In the genomic region with DNA sequence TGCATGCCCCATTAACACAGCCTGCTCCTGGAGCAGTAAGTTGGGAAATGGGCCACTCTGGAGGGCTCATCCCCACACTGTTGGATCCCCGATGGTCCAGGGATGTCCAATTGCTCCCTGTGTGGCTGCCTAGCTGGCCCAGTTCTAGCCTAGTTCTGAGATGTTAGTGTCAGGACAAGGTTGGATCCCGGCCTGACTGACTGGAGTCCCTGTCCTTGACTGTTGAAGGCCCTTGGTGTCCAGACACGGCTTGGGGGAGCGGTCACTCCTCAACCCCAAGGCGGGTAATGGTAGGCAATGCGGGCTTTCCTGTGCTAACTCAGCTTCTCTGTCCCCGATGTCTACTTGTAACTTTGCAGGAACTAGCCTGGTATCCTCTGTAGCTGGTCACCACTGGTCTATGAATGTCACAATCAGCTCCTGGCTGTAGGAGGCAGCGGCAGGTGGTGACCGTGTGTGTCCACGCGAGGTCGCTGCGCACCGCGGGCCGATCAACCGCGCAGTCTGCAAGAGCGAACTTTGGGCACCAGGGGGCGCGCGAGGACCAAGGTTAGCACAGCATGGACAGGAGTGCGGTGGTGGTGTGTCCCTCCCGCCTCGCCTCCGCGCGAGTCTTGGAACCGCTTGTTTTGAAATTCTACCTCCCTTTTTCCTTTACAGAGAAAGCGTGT, we compare ENCODE assay signal across 8 mouse cellular contexts. TPM values are rescaled to one million over a fixed set of nuclear protein-coding genes. Genes with fewer than 3 reads are reported as not detected.
DNase-seq lines count a peak whose midpoint lies in the region; ATAC-seq and TF ChIP-seq lines count a peak whose summit lies in the region.

No protein-coding gene starts in this region.

- no peak overlapping the region for H3K27ac ChIP-seq in bone marrow, adult 2 months (ENCODE audit: control insufficient read depth, insufficient read depth, low read depth, low read length, poor library complexity)
- H3K27ac ChIP-seq in embryonic facial prominence, embryonic 15.5 days (replicated peaks), result no peak overlapping the region
- no peak overlapping the region for H3K27ac ChIP-seq in heart, embryonic 10.5 days
- H3K27ac ChIP-seq in kidney, embryonic 14.5 days (ENCODE audit: low read depth, low read length), result no peak overlapping the region
- H3K27ac ChIP-seq in limb, embryonic 14.5 days (replicated peaks; ENCODE audit: low read depth, low read length), result no peak overlapping the region
- H3K27ac ChIP-seq in midbrain, postnatal 0 days (ENCODE audit: low read depth, low read length), result no peak overlapping the region

- peak; percentile 100 for TF ChIP-seq CTCF in bone marrow, adult 2 months (IDR thresholded peaks at IDR 0.05; ENCODE audit: control insufficient read depth, insufficient read depth, low read length)
- TF ChIP-seq CTCF in midbrain, postnatal 0 days (IDR thresholded peaks at IDR 0.05), result peak; percentile 100

- H3K4me3 ChIP-seq in bone marrow, adult 2 months (replicated peaks; ENCODE audit: control insufficient read depth, low read depth, low read length), result no peak overlapping the region
- peak overlapping the region; percentile 18; the same call in 1 of the 2 replicates for H3K4me3 ChIP-seq in embryonic facial prominence, embryonic 15.5 days (replicated peaks)
- H3K4me3 ChIP-seq in heart, embryonic 10.5 days, result peak overlapping the region; percentile 45
- H3K4me3 ChIP-seq in kidney, embryonic 14.5 days (ENCODE audit: low read length), result no peak overlapping the region
- H3K4me3 ChIP-seq in limb, embryonic 14.5 days (replicated peaks; ENCODE audit: low read length), result no peak overlapping the region; the same call in 1 of the 2 replicates
- peak overlapping the region; percentile 23; the same call in 1 of the 2 replicates for H3K4me3 ChIP-seq in midbrain, postnatal 0 days (ENCODE audit: low read depth, low read length)

- 15% methylated on average over 30 of the region's 30 CpGs for WGBS in bone marrow, adult 2 months
- 13% methylated on average over 30 of the region's 30 CpGs for whole genome bisulfite sequencing in embryonic facial prominence, embryonic 15.5 days
- 14% methylated on average over 30 of the region's 30 CpGs for WGBS in heart, embryonic 10.5 days
- WGBS in kidney, embryonic 14.5 days, result 14% methylated on average over 30 of the region's 30 CpGs
- 16% methylated on average over 29 of the region's 30 CpGs for WGBS in limb, embryonic 14.5 days
- 14% methylated on average over 30 of the region's 30 CpGs for WGBS in midbrain, postnatal 0 days

- ATAC-seq in embryonic facial prominence, embryonic 15.5 days (ENCODE audit: insufficient number of reproducible peaks, low FRiP score, low TSS enrichment, low read depth), result peak; percentile 75; the same call in 1 of the 2 replicates
- ATAC-seq in kidney, embryonic 14.5 days (ENCODE audit: low FRiP score, low TSS enrichment), result peak; percentile 93
- peak; percentile 94 for ATAC-seq in limb, embryonic 14.5 days (ENCODE audit: low FRiP score, low read depth)
- ATAC-seq in midbrain, postnatal 0 days (ENCODE audit: low FRiP score), result peak; percentile 84

- peak; percentile 88 for DNase-seq in A20 (ENCODE audit: low read depth, low spot score)
- DNase-seq in heart, embryonic 10.5 days (ENCODE audit: low spot score), result peak; percentile 94
- peak; percentile 89 for DNase-seq in limb, embryonic 14.5 days (ENCODE audit: low spot score)
- peak; percentile 93 for DNase-seq in midbrain, postnatal 0 days (ENCODE audit: low spot score)
- peak; percentile 92 to 95 for DNase-seq in spleen, postnatal 10 days (ENCODE audit: low spot score in 2 of 2)

- H3K36me3 ChIP-seq in embryonic facial prominence, embryonic 15.5 days, result no peaks in the 10 kb centered on the region
- H3K36me3 ChIP-seq in heart, embryonic 10.5 days, result no peaks in the 10 kb centered on the region
- no peaks in the 10 kb centered on the region for H3K36me3 ChIP-seq in kidney, embryonic 14.5 days (ENCODE audit: control insufficient read depth, insufficient read depth, low read length)
- H3K36me3 ChIP-seq in limb, embryonic 14.5 days (ENCODE audit: control insufficient read depth, insufficient read depth, low read length), result no peaks in the 10 kb centered on the region
- no peaks in the 10 kb centered on the region for H3K36me3 ChIP-seq in midbrain, postnatal 0 days (ENCODE audit: insufficient read depth, low read length)

- peak overlapping the region; percentile 44 for H3K4me2 ChIP-seq in embryonic facial prominence, embryonic 15.5 days (replicated peaks)
- H3K4me2 ChIP-seq in kidney, embryonic 14.5 days (replicated peaks; ENCODE audit: low read depth, low read length), result peak overlapping the region; percentile 31
- peak overlapping the region; percentile 43 for H3K4me2 ChIP-seq in limb, embryonic 14.5 days (replicated peaks; ENCODE audit: low read depth, low read length, severe bottlenecking)
- H3K4me2 ChIP-seq in midbrain, postnatal 0 days (ENCODE audit: low read depth, low read length, poor library complexity, severe bottlenecking), result peak overlapping the region; percentile 49

- H3K9me3 ChIP-seq in embryonic facial prominence, embryonic 15.5 days (replicated peaks), result no peaks in the 10 kb centered on the region
- H3K9me3 ChIP-seq in heart, embryonic 10.5 days, result no peaks in the 10 kb centered on the region
- H3K9me3 ChIP-seq in kidney, embryonic 14.5 days (ENCODE audit: control insufficient read depth, low read length), result no peaks in the 10 kb centered on the region
- H3K9me3 ChIP-seq in limb, embryonic 14.5 days (ENCODE audit: control insufficient read depth, low read length), result no peaks in the 10 kb centered on the region
- no peaks in the 10 kb centered on the region for H3K9me3 ChIP-seq in midbrain, postnatal 0 days (ENCODE audit: low read length)

- TF ChIP-seq POLR2A in bone marrow, adult 2 months (IDR thresholded peaks at IDR 0.05; ENCODE audit: borderline replicate concordance, control insufficient read depth, low read depth, low read length), result peak; percentile 42; the same call in 1 of the 2 replicates
- no peak for TF ChIP-seq POLR2A in limb, embryonic 14.5 days (IDR thresholded peaks at IDR 0.05; ENCODE audit: borderline replicate concordance, extremely low read depth, insufficient read depth, insufficient read length)

- H3K4me1 ChIP-seq in bone marrow, adult 2 months (ENCODE audit: control insufficient read depth, insufficient read depth, low read length), result no peaks in the 10 kb centered on the region
- H3K4me1 ChIP-seq in embryonic facial prominence, embryonic 15.5 days, result peaks cover 4% of the 10 kb centered on the region; the same call in 1 of the 2 replicates
- H3K4me1 ChIP-seq in heart, embryonic 10.5 days, result 0 out of 2 replicates have a peak, but pooled peaks cover 6% of the 10 kb centered on the region
- no peaks in the 10 kb centered on the region for H3K4me1 ChIP-seq in kidney, embryonic 14.5 days (ENCODE audit: control insufficient read depth, insufficient read depth, low read length)
- H3K4me1 ChIP-seq in limb, embryonic 14.5 days (ENCODE audit: control insufficient read depth, insufficient read depth, low read length), result peaks cover 3% of the 10 kb centered on the region
- 0 out of 2 replicates have a peak, but pooled peaks cover 5% of the 10 kb centered on the region for H3K4me1 ChIP-seq in midbrain, postnatal 0 days (ENCODE audit: insufficient read depth, low read length)

- H3K9ac ChIP-seq in embryonic facial prominence, embryonic 15.5 days, result no peak overlapping the region
- no peak overlapping the region for H3K9ac ChIP-seq in kidney, embryonic 14.5 days (ENCODE audit: low read depth, low read length)
- no peak overlapping the region for H3K9ac ChIP-seq in limb, embryonic 14.5 days (ENCODE audit: low read depth, low read length, severe bottlenecking)
- 0 out of 2 replicates have a peak overlapping the region, but pooled peaks have one; percentile 39 for H3K9ac ChIP-seq in midbrain, postnatal 0 days (replicated peaks; ENCODE audit: low read length, poor library complexity, severe bottlenecking)

- H3K27me3 ChIP-seq in embryonic facial prominence, embryonic 15.5 days, result peaks cover 11% of the 10 kb centered on the region; the same call in 1 of the 2 replicates
- H3K27me3 ChIP-seq in heart, embryonic 10.5 days (ENCODE audit: insufficient read depth, poor library complexity, severe bottlenecking), result peaks cover 31% of the 10 kb centered on the region
- peaks cover 3% of the 10 kb centered on the region; the same call in 1 of the 2 replicates for H3K27me3 ChIP-seq in kidney, embryonic 14.5 days (ENCODE audit: control insufficient read depth, insufficient read depth, low read length)
- H3K27me3 ChIP-seq in limb, embryonic 14.5 days (ENCODE audit: control insufficient read depth, insufficient read depth, low read length), result no peaks in the 10 kb centered on the region
- H3K27me3 ChIP-seq in midbrain, postnatal 0 days (ENCODE audit: insufficient read depth, low read length), result no peaks in the 10 kb centered on the region

RNA-seq across cellular contexts. Expression of gene Glrx3, which starts 40.7 kb away (rescaled TPM):
- 23.8 and 71.7 TPM in 2 replicates for polyA plus RNA-seq in bone marrow, adult 2 months (2011; ENCODE audit: insufficient read depth, insufficient read length, low replicate concordance, missing spikeins)
- polyA plus RNA-seq in embryonic facial prominence, embryonic 15.5 days (2015; fragmentation: Nextera tagmentation; extraction: Ambion mirVana), result 209 and 212 TPM in 2 replicates
- polyA plus RNA-seq in heart, embryonic 10.5 days (2016; fragmentation: Nextera tagmentation; extraction: Ambion mirVana), result 207 and 240 TPM in 2 replicates
- 289 and 319 TPM in 2 replicates for polyA plus RNA-seq in kidney, embryonic 14.5 days (2014; fragmentation: Nextera tagmentation; extraction: Ambion mirVana)
- 99.9 and 170 TPM in 2 replicates for polyA plus RNA-seq in limb, embryonic 14.5 days (2012; rRNA removed)
- polyA plus RNA-seq in limb, embryonic 14.5 days (2014; fragmentation: Nextera tagmentation; extraction: Ambion mirVana), result 272 and 274 TPM in 2 replicates
- 150 and 168 TPM in 2 replicates for total RNA-seq in midbrain, postnatal 0 days (2014; rRNA removed)
- polyA plus RNA-seq in midbrain, postnatal 0 days (2015; fragmentation: Nextera tagmentation; extraction: Ambion mirVana), result 217 and 220 TPM in 2 replicates

Comparison
In these comparisons a context has a peak if more than half of its experiments do, and no peak if none do; other contexts are left out.
1. H3K4me3 ChIP-seq: peak in embryonic facial prominence, embryonic 15.5 days (single experiment), heart, embryonic 10.5 days (single experiment) and midbrain, postnatal 0 days (single experiment); none in bone marrow, adult 2 months (single experiment), kidney, embryonic 14.5 days (single experiment) and limb, embryonic 14.5 days (single experiment).
2. Peak in every context shown above with its lines, with median percentiles within 50 percentile points of each other: DNase-seq, ATAC-seq and H3K4me2 ChIP-seq.